Mouse (Mus musculus): ENCODE measurements around the gene Snx8. TPM values are rescaled to one million over a fixed set of nuclear protein-coding genes. Genes with fewer than 3 reads are reported as not detected.

Snx8 gene
- polyA plus RNA-seq, 1 experiment from 2014 or later = 40.2 TPM

Small RNA genes lying within 50 kb of the gene (microRNA-seq; reads per million reads assigned to microRNA genes)
- gene Mir7038 = not detected

Other genes with a start within 250 kb of the Snx8 start
- gene Mad1l1, start 67.7 kb downstream of the Snx8 start, polyA plus RNA-seq (2015; fragmentation: Nextera tagmentation; extraction: Ambion mirVana) = 32.5 and 33.1 TPM in 2 replicates
- gene Nudt1, start 67.6 kb downstream of the Snx8 start, polyA plus RNA-seq (2015; fragmentation: Nextera tagmentation; extraction: Ambion mirVana) = 23.5 and 24.3 TPM in 2 replicates
- gene Mrm2, start 57.4 kb downstream of the Snx8 start, polyA plus RNA-seq (2015; fragmentation: Nextera tagmentation; extraction: Ambion mirVana) = 20.9 and 21.6 TPM in 2 replicates
- 85.0 and 102 TPM in 2 replicates for gene Eif3b, start 30.1 kb upstream of the Snx8 start, polyA plus RNA-seq (2015; fragmentation: Nextera tagmentation; extraction: Ambion mirVana)
- not detected in 2 replicates for gene Gm4869, start 56.4 kb upstream of the Snx8 start, polyA plus RNA-seq (2015; fragmentation: Nextera tagmentation; extraction: Ambion mirVana)
- gene Chst12, start 116.3 kb upstream of the Snx8 start, polyA plus RNA-seq (2015; fragmentation: Nextera tagmentation; extraction: Ambion mirVana) = 25.2 and 26.1 TPM in 2 replicates
- not detected in 2 replicates for gene Grifin, start 175.8 kb upstream of the Snx8 start, polyA plus RNA-seq (2015; fragmentation: Nextera tagmentation; extraction: Ambion mirVana)
- gene Lfng, start 218.1 kb upstream of the Snx8 start, polyA plus RNA-seq (2015; fragmentation: Nextera tagmentation; extraction: Ambion mirVana) = 28.4 and 28.8 TPM in 2 replicates

Data from hindbrain, embryonic 15.5 days (tissue).